Mouse (Mus musculus): ENCODE data around the gene Ggta1. TPM values are rescaled to one million over a fixed set of nuclear protein-coding genes. Genes with fewer than 3 reads are reported as not detected.

Ggta1 gene
- polyA plus RNA-seq, 1 experiment from 2014 or later: 20.8 TPM

GRCm38 (mm10) chr2:35503021-35503722 lies 40.1 kb upstream of the Ggta1 start:
- no peaks in the 10 kb centered on the region for H3K9me3 ChIP-seq
- H3K4me2 ChIP-seq: no peak overlapping the region
- H3K9ac ChIP-seq: no peak overlapping the region
- H3K4me1 ChIP-seq: peaks cover 29% of the 10 kb centered on the region
- H3K36me3 ChIP-seq: no peaks in the 10 kb centered on the region
- no peak for ATAC-seq (ENCODE audit: borderline replicate concordance, extremely low read depth, low FRiP score, low TSS enrichment)
- WGBS: 59% methylated on average over 12 of the region's 12 CpGs
- H3K27me3 ChIP-seq: no peaks in the 10 kb centered on the region
- H3K4me3 ChIP-seq: no peak overlapping the region
- peak overlapping the region; percentile 39; the same call in 1 of the 2 replicates for H3K27ac ChIP-seq

GRCm38 (mm10) chr2:35502561-35502960 lies 39.5 kb upstream of the Ggta1 start:
- Histone ChIP-seq H3K36me3 (no peaks in the 10 kb centered on the region), H3K9ac (no peak overlapping the region), H3K27me3 (no peaks in the 10 kb centered on the region), H3K4me3 (no peak overlapping the region), H3K4me2 (no peak overlapping the region), H3K9me3 (no peaks in the 10 kb centered on the region), H3K27ac (no peak overlapping the region), H3K4me1 (peaks cover 28% of the 10 kb centered on the region)
- WGBS: 73% methylated on average over 3 of the region's 3 CpGs
- no peak for ATAC-seq (ENCODE audit: borderline replicate concordance, extremely low read depth, low FRiP score, low TSS enrichment)

- no peak overlapping the region for H3K4me2 ChIP-seq
- WGBS: 55% methylated on average over 7 of the region's 7 CpGs
- H3K4me1 ChIP-seq: peaks cover 18% of the 10 kb centered on the region
- no peak overlapping the region for H3K27ac ChIP-seq
- ATAC-seq (ENCODE audit: borderline replicate concordance, extremely low read depth, low FRiP score, low TSS enrichment): no peak
- H3K4me3 ChIP-seq: no peak overlapping the region
- H3K36me3 ChIP-seq: no peaks in the 10 kb centered on the region
- no peaks in the 10 kb centered on the region for H3K27me3 ChIP-seq
- H3K9ac ChIP-seq: no peak overlapping the region
- H3K9me3 ChIP-seq: no peaks in the 10 kb centered on the region
Observed at GRCm38 (mm10) chr2:35499474-35499873, 36.4 kb upstream of the Ggta1 start.

- WGBS: 86% methylated on average over 3 of the region's 3 CpGs
- H3K27me3 ChIP-seq: no peaks in the 10 kb centered on the region
- no peaks in the 10 kb centered on the region for H3K36me3 ChIP-seq
- no peak overlapping the region for H3K4me2 ChIP-seq
- H3K4me1 ChIP-seq: peaks cover 13% of the 10 kb centered on the region; the same call in 1 of the 2 replicates
- no peak overlapping the region for H3K27ac ChIP-seq
- no peak overlapping the region for H3K4me3 ChIP-seq
- no peak for ATAC-seq (ENCODE audit: borderline replicate concordance, extremely low read depth, low FRiP score, low TSS enrichment)
- H3K9ac ChIP-seq: no peak overlapping the region
- no peaks in the 10 kb centered on the region for H3K9me3 ChIP-seq
Observed at GRCm38 (mm10) chr2:35498961-35499360, 35.9 kb upstream of the Ggta1 start.

- Histone ChIP-seq H3K9me3 (no peaks in the 10 kb centered on the region), H3K36me3 (no peaks in the 10 kb centered on the region), H3K27ac (no peak overlapping the region), H3K4me2 (no peak overlapping the region), H3K4me1 (0 out of 2 replicates have a peak, but pooled peaks cover 5% of the 10 kb centered on the region), H3K9ac (no peak overlapping the region), H3K27me3 (no peaks in the 10 kb centered on the region), H3K4me3 (no peak overlapping the region)
- no peak for ATAC-seq (ENCODE audit: borderline replicate concordance, extremely low read depth, low FRiP score, low TSS enrichment)
- 81% methylated on average over 2 of the region's 2 CpGs for WGBS
Observed at GRCm38 (mm10) chr2:35497662-35498196, 34.7 kb upstream of the Ggta1 start.

- H3K4me2 ChIP-seq: no peak overlapping the region
- H3K27me3 ChIP-seq: no peaks in the 10 kb centered on the region
- no peak overlapping the region for H3K4me3 ChIP-seq
- 0 out of 2 replicates have a peak, but pooled peaks cover 5% of the 10 kb centered on the region for H3K4me1 ChIP-seq
- H3K27ac ChIP-seq: peak overlapping the region; percentile 8; the same call in 1 of the 2 replicates
- H3K9ac ChIP-seq: no peak overlapping the region
- no peak for ATAC-seq (ENCODE audit: borderline replicate concordance, extremely low read depth, low FRiP score, low TSS enrichment)
- 49% methylated on average over 5 of the region's 5 CpGs for WGBS
- no peaks in the 10 kb centered on the region for H3K9me3 ChIP-seq
- H3K36me3 ChIP-seq: no peaks in the 10 kb centered on the region
Observed at GRCm38 (mm10) chr2:35496279-35497013, 33.4 kb upstream of the Ggta1 start.

GRCm38 (mm10) chr2:35495486-35496278 lies 32.7 kb upstream of the Ggta1 start:
- H3K4me2 ChIP-seq: no peak overlapping the region
- ATAC-seq (ENCODE audit: borderline replicate concordance, extremely low read depth, low FRiP score, low TSS enrichment): no peak
- no peaks in the 10 kb centered on the region for H3K36me3 ChIP-seq
- no peak overlapping the region for H3K9ac ChIP-seq
- no peak overlapping the region for H3K4me3 ChIP-seq
- H3K27ac ChIP-seq: peak overlapping the region; percentile 8; the same call in 1 of the 2 replicates
- peaks cover 7% of the 10 kb centered on the region; the same call in 1 of the 2 replicates for H3K4me1 ChIP-seq
- 73% methylated on average over 16 of the region's 16 CpGs for WGBS
- no peaks in the 10 kb centered on the region for H3K9me3 ChIP-seq
- no peaks in the 10 kb centered on the region for H3K27me3 ChIP-seq

GRCm38 (mm10) chr2:35493566-35493965 lies 30.5 kb upstream of the Ggta1 start:
- H3K27me3 ChIP-seq: no peaks in the 10 kb centered on the region
- peaks cover 14% of the 10 kb centered on the region for H3K4me1 ChIP-seq
- no peak overlapping the region for H3K27ac ChIP-seq
- H3K4me2 ChIP-seq: no peak overlapping the region
- no peak overlapping the region for H3K4me3 ChIP-seq
- H3K36me3 ChIP-seq: no peaks in the 10 kb centered on the region
- no peak overlapping the region for H3K9ac ChIP-seq
- no peaks in the 10 kb centered on the region for H3K9me3 ChIP-seq
- 67% methylated on average over 7 of the region's 7 CpGs for WGBS
- ATAC-seq (ENCODE audit: borderline replicate concordance, extremely low read depth, low FRiP score, low TSS enrichment): no peak

- no peak for ATAC-seq (ENCODE audit: borderline replicate concordance, extremely low read depth, low FRiP score, low TSS enrichment)
- H3K9ac ChIP-seq: no peak overlapping the region
- no peaks in the 10 kb centered on the region for H3K27me3 ChIP-seq
- no peaks in the 10 kb centered on the region for H3K36me3 ChIP-seq
- H3K4me3 ChIP-seq: no peak overlapping the region
- no peak overlapping the region for H3K4me2 ChIP-seq
- no peaks in the 10 kb centered on the region for H3K9me3 ChIP-seq
- peaks cover 9% of the 10 kb centered on the region for H3K4me1 ChIP-seq
- H3K27ac ChIP-seq: no peak overlapping the region
- WGBS: 85% methylated on average over 24 of the region's 24 CpGs
Observed at GRCm38 (mm10) chr2:35491151-35491550, 28.1 kb upstream of the Ggta1 start.

- peaks cover 9% of the 10 kb centered on the region for H3K4me1 ChIP-seq
- H3K4me3 ChIP-seq: no peak overlapping the region
- no peak overlapping the region for H3K9ac ChIP-seq
- H3K36me3 ChIP-seq: no peaks in the 10 kb centered on the region
- WGBS: 29% methylated on average over 17 of the region's 17 CpGs
- H3K27ac ChIP-seq: 0 out of 2 replicates have a peak overlapping the region, but pooled peaks have one; percentile 10
- no peak for ATAC-seq (ENCODE audit: borderline replicate concordance, extremely low read depth, low FRiP score, low TSS enrichment)
- peak overlapping the region; percentile 27 for H3K4me2 ChIP-seq
- H3K9me3 ChIP-seq: no peaks in the 10 kb centered on the region
- no peaks in the 10 kb centered on the region for H3K27me3 ChIP-seq
Observed at GRCm38 (mm10) chr2:35490458-35491111, 27.6 kb upstream of the Ggta1 start.

GRCm38 (mm10) chr2:35487700-35488099 lies 24.7 kb upstream of the Ggta1 start:
- H3K27me3 ChIP-seq: no peaks in the 10 kb centered on the region
- no peak overlapping the region for H3K9ac ChIP-seq
- no peaks in the 10 kb centered on the region for H3K36me3 ChIP-seq
- no peak overlapping the region for H3K4me3 ChIP-seq
- H3K4me2 ChIP-seq: no peak overlapping the region
- peaks cover 9% of the 10 kb centered on the region for H3K4me1 ChIP-seq
- no peaks in the 10 kb centered on the region for H3K9me3 ChIP-seq
- ATAC-seq (ENCODE audit: borderline replicate concordance, extremely low read depth, low FRiP score, low TSS enrichment): no peak; the same call in 1 of the 2 replicates
- 72% methylated on average over 3 of the region's 3 CpGs for WGBS
- H3K27ac ChIP-seq: no peak overlapping the region

All from lung, embryonic 15.5 days (tissue).